Mouse (Mus musculus) spleen, postnatal 4 days (tissue): ENCODE data around the gene Olfr649.

ENCODE experiments used
- DNase-seq, 2 experiments: peaks; one replicate each; pipeline ENCODE4 v3.0.0; 2022; ENCODE audit warnings: low spot score in 2 of 2

The Olfr649 gene

DNA sequence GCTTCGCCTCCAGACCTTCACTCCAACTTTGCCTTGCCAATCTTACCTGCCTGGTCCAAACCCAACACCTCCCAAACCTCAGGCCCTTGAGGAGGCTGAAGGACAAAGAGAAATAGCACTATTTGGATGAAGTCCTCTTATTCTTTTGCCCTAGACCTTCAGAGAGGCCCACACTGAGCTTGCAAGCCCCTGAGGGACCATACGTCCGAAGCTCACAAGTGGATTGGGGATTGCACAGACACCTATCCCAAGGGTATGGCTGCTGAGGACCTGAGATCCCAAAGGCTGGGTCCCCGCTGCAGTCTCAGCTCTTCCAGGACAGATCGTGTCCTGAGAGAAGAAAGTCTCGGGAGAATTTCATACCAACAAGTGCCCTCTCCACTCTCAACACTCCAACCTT, at the start of gene Olfr649:
Gene Olfr649 (minus strand): TSS at position 101 of the 400 bp plus-strand sequence.
- no peak for DNase-seq

DNA sequence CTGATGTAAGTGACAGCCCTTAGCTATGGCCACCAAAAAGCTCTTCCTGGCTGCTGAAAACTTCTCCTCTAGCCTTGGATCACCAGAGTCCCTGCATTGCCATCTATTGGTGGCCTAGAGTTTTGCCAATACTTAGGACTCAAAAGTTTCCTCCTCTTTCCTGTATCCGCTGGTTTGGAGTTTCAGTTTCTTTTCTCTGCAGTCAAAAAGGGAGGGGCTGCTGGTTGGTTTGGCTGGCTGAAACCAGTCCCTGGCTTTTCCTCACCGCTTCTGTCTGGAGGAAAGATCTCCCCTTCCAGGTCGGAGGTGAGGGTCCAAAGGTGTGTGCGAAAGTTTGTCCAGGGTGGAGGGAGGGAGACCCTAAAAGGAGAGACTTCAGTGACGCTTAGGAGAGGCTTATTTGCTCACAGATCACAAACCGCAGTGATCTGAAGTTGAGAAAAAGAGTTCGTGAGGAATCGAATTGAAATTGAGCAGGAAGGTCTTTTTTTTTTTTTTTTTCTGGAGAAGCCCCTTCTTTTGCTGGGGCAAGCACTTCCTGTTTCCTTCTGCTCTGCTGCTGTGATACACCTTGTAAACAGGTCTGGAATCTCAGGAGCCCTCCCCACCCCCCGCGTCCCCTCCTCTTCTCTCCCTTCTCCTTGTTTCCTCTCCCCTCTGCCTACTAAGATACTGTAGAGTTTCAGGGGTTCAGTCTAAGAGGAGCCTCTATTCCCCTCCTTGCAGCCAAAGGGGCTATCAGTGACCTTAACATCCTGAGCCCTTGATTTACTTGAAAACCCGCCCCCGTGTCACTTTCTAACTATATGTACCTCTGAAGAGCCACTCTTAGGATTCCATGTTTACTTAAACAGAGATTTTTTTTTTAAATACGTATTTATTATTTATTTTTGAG, 48.7 kb upstream of the Olfr649 start, which contains the start of gene Trim34a:
Gene Trim34a (plus strand): TSS at position 171 of the 895 bp plus-strand sequence.
- DNase-seq, result peak; percentile 43 to 67

DNA sequence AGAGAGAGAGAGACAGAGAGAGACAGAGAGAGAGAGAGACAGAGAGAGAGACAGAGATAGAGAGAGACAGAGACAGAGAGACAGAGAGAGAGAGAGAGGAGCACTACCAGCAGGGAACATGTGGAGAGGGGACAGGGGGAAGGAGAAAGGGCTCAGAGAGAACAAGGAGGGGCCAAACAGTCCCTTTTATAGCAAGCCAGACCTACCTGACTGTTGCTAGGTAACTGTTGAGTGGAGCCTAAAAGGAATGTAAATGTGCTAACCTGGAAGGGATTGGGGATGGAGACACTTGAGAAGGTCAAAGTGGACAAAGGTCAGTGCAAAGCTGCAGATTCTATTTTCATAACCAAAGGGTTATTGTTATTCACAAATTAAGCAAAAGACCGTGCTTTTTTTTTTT, 47.8 kb upstream of the Olfr649 start:
- DNase-seq, result no peak

DNA sequence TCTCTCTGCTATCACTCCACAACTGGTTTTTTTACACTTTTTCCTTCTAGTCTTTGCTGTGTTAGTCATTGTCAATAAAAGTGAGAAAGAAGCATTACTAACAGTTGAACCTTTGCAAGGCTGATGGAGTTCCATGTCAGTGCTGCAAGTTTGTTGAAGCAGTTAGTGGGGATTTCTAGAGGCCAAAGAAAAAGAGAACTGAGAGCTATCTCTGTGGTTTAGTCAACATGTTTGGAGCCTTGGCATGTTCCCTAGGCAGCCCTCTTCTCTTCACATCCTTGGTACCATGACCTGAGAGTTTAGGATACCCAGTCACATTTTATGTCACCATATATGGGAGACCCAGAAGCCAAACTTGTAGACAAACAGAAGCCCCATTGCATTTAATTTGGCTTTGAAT, 45.1 kb upstream of the Olfr649 start:
- no peak for DNase-seq

DNA sequence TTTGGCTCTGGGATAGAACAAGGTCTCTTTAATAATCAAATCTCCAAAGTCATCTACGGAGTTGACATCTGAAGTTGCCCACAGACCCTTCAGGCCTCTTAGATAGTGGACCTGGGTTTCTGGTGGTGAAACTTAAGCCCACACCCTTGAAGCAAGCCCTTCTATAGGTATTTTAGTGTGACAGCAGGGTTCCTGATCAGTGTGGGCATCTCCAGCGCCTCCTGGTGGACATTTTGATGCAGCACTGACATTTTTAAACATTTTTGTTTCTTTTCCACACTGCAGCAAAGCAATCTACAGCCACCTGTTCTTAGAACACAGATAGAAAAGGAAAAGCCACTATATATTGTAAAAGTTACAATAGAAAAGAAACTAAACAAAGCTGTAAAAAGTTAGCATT, 35.4 kb upstream of the Olfr649 start:
- peak; percentile 30 to 76 for DNase-seq

DNA sequence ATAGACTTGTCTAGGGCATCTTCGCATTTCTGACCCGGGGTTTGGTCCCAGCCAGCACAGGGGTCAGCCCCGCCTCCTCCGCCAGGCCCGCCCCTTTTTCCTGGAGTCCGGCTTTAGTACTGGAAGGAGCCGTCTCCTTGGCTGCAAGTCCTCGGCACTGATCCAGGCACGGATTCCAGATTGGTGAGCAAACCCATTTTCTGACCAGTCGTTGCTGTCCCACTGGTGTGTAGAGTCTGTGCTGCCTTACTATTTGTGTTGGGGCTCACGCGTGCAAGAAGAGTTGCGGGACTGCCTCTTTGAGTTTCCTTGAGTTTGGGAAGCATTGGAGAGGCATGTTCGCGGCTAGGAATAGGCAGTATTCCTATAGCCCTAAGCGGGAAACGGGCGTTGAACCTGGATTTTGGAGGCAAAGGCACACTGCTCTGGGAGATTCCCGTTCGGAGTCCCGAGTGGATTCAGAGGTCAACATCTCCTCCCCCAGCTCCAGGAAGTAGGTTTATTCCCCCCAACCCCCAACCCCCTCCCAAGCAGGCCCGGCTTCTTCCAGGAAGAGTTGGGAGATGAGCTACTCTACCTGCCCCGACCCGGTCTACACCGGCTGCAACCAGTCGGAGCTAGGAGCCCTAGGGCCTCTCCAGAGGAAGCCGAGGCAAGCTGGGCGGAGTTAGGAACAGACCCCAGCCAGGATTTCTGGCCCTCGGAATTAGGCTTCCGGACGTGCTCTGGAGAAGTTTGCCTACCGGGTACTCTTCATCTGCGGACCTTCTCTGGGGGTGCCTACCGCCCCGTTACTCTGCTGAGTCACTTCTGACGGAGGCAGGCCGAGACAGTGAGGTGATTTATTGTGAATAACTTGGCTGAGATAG, 23.1 kb upstream of the Olfr649 start, which contains the start of gene Trim6:
Gene Trim6 (plus strand): TSS at position 93 of the 869 bp plus-strand sequence.
- no peak for DNase-seq

DNA sequence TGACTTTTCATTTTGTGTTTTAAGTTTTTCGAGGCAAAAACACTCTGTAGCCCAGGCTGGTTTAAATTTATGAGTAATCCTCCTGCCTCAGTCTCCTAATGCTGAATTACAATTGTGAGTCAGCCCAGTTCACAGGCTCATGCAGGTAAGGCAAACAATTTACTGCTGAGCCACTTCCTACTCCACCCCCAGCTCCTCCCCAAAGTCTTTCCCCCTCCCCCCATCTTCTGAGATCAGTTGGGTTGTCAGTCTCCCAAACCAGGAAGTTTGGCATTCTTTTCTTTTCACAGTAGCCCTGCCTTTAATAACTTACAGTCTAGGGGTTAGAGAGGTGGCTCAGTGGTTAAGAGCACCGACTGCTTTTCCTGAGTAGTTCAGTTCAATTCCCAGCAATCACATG, 22.1 kb upstream of the Olfr649 start:
- no peak for DNase-seq

DNA sequence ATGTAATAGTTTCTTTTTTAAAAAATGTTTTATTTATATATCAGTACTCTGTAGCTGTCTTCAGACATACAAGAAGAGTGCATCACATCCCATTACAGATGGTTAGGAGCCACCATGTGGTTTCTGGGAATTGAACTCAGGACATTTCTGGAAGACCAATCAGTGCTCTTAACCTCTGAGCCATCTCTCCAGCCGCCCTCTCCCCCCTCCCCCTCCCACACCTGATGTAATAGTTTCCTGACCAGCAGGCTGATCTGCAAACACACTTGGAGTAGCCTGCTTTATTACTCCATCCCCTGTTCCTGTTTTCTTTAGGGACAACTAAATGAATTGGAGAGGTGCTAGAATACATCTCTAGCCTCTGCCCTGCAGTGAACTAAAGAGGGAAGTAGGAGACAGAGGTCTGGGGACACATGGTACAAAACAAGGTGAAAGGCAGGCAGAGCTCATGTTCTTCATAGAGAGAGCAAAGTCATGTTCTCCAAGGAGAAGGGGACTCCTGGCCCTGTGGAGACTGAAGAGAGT, 20.3 kb upstream of the Olfr649 start:
- DNase-seq, result no peak

DNA sequence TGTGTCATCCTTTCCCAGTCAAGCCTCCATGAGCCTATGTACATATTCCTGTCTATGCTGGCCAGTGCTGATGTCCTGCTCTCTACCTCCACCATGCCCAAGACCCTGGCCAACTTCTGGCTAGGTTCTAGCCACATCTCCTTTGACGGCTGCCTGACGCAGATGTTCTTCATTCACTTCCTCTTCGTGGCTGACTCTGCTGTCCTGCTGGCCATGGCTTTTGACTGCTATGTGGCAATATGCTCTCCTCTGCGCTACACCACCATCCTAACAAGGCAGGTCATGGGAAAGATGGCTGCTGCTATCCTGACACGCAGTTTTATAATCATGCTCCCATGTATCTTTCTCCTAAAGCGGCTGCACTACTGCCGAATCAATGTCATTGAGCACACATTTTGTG, 10.4 kb upstream of the Olfr649 start:
- no peak for DNase-seq

DNA sequence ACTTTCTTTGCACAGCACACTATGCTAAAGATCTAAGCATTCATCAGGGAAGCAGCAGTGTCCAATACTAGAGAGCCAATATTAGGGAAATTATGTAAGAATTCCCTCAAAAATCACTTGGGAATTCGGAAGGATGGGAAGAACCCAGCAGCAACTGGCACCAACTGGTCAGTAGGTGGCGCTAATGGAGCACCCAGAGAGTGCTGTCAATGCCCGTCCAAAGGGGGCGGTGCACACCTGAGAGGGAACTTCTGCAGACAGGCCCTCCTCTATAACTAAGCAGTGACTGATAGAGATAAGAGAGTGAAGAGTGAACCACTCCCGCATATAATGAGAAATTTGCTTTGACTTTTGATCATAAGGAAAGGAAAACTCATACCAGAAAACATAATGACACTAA, 4.0 kb upstream of the Olfr649 start:
- DNase-seq, result peak; percentile 63 to 76

DNA sequence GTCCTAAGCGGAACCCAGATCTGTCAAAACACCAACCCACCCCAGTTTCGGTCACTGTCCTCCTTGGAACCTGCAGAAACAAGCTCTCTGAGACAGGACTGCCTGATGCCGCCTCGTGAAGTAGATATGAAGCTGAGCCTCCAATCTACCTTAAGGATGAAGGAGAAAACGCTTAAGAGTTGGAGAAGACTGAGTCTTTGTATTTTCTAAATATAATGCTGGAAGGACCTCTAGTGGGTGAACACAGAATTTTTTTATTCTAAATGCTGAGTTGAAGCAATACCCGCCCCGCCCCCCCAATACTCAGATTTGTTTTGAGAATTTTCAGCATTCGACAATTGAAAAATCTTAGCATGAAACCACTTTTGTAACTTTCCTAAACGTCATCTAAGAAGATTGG, 4.5 kb downstream of the Olfr649 start:
- DNase-seq, result no peak

DNA sequence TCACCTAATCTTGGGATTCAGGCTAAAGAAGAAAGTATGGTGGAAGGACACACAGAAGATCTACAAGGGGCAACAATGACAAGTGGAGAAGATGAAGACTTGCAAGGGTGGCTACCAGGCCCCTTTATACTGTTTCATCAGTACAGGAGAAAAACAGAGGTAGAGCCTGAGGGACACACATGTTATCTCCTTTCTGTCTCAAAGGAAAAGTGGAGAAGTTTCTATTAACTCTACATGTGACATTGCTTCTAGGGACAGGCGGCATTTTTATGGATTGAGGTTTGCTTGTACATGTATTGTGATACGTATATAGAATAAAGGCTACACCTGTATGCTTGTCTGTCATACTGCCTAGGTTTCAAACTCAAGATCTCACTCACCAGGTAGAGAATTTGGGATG, 12.5 kb downstream of the Olfr649 start, which contains the start of gene Olfr648:
Gene Olfr648 (minus strand): TSS at position 101 of the 400 bp plus-strand sequence.
- DNase-seq, result no peak

DNA sequence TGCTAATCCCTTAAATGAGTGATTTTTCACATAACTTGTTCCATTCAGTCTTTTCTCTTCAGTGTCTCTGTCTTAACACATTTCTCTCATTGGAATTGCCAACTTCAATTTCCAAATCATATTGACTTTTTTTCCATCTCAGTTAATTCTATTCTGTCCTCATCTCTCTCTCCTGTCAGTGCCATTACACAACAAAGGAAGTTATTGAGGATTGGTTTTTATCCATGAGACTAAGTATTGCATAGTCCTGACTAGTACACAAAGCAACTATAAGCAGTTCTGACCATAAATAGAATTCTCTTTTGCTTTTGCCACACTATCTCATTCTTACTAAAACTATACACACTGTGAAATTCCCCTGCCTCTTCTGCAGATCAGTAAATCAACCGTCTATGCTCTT, 16.7 kb downstream of the Olfr649 start:
- no peak for DNase-seq

DNA sequence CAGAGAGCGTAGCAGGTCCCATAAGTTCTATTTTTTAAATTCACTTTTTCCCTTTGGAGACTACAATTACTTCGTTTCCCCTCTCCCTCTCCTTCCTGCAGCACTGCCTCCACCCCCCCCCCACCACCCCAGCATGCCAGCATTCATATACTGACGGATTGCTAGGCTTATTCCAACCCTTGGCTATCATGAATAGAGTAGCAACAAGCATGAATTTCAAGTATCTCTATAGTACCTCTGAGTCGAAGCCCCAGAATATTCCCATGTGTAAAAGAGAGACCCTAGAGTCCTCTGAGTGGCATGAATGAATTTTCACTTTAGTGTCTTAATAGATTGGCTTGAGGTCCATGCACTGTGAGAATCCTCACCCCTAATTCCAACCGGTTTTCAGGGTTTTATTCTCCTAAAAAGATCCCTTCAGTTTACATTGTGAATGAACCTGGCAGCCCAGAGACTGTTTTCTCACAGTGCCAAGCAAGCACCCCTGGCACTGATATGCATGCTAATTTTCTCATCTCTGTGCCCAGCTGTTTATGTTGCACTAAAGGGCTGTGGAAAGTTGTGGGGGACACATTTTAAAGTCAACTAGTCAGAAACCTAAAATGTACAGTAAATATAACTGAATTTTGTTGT, 17.2 kb downstream of the Olfr649 start:
- no peak for DNase-seq

DNA sequence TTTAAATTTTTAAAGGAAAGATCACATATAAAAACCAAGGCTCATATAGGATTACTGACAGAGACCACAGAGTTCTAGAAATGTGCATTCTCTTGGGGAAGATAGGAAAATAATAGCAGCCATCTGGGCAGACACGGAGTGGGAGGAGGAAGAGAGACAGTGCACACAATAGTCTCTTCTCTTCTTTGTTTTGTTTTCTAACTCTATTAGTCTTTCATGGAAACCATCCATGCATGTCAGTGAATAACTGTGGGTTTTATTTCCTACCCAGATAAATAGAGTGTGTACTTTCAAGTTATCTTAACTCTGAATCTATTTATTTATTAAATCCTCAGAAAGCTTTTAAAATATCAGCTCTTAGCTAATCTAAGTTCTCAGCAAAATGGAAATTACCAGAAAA, 20.7 kb downstream of the Olfr649 start:
- no peak for DNase-seq

DNA sequence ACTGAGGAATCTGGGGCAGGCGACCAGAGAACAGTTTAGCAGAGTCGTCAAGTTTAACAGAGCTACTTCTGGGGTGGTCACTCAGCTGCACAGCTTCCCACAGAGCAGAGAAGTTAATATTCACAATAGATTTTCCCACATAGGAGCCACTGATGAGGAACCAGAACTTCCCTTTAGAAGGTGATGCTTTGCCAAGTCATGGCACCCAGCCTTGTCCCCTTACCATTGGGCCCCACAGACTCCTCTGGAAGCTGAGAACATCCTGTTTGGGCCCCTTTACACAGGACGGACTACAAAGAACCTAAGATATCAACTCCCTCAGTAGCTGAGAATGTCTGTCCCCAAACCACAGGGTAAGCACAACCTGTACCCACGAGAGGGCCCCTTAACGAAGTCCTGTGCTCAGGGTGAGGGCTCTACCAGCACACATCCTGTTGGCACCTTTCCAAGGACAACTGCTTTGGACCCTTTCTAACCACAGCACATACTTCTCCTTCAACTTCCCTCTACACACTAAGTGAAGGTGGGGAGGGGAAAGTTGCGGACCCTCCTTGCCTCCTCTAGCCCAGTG, 26.1 kb downstream of the Olfr649 start:
- DNase-seq, result no peak

DNA sequence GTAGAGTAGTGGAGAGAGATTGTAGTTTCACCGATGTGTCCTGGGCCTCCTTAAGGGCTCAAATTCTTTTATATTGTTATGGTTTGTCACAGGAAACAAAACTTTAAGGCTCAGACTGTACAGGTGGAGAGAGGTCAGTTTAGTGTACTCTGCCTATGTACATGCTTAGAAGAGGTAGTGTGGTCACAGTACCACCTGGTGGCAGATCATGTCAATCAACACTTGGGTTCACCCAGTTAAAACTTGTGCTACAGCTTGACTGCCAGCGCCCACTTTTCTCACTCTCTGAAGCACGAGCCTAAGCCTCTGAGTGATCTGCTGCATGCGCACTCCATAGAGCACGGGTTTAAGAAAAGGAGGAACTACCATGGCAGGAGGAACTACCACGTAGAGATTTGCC, 28.7 kb downstream of the Olfr649 start:
- DNase-seq, result no peak

DNA sequence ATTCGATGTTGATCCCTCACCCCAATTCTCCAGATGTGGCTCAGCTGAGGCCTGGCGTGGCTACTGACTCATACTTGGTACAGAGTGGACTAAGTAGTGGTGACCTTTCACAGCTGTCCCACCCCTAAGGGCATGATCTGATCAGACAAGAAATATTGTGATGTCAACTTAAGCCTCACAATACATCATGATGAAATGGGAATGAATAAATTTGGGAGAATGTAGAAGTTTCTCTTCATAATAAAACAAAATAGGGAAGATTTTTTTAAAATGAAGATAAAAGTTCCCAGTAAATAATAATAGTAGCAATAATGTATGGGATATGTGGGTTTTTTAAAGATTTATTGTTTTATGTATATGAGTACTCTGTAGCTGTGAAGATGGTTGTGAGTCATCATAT, 45.3 kb downstream of the Olfr649 start, which contains the start of gene Ubqlnl:
Gene Ubqlnl (minus strand): TSS at position 101 of the 400 bp plus-strand sequence.
- no peak for DNase-seq

DNA sequence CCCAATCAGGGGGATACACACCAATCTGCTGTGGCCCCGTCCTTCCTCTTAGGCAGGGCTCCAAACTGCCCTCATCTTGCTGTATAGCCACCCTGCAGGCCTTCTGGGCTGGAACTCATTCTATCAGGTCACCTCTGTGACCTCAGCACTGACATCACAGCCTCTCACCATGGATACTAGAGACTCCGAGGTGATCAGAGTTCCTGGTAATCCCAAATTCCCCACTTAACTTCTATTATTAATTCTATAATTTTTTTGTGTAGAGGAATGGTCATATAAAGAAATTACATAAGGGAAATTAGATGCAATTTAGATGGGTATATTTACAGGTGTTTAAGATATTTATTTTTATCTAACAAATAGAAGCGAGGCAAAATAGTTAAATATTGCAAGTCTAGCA, 52.6 kb downstream of the Olfr649 start, which contains the start of gene Ubqln3:
Gene Ubqln3 (minus strand): TSS at position 101 of the 400 bp plus-strand sequence.
- DNase-seq, result no peak
